Mouse (Mus musculus) liver, adult 2 months (tissue): ENCODE results near the gene Gm17662.

Experiments
- CTCF ChIP-seq: fragments of 200-500 bp; IDR thresholded peaks from 2 replicates; pipeline ENCODE4 v1.5.1; 2011; ENCODE audit warnings: low read depth, low read length, control low read depth
- POLR2A ChIP-seq: fragments of 200-500 bp; IDR thresholded peaks from 2 replicates; pipeline ENCODE4 v1.6.1; 2011; ENCODE audit warnings: low read length, control low read depth; ENCODE audit not compliant: insufficient read depth; ENCODE audit errors: extremely low read depth

- TF ChIP-seq CTCF (no peak), POLR2A (no peak)
Observed at GRCm38 (mm10) chr4:104888499-104889262, 31.6 kb downstream of the Gm17662 start.
